Mouse (Mus musculus): ENCODE measurements around the gene Nipsnap2.

DNA sequence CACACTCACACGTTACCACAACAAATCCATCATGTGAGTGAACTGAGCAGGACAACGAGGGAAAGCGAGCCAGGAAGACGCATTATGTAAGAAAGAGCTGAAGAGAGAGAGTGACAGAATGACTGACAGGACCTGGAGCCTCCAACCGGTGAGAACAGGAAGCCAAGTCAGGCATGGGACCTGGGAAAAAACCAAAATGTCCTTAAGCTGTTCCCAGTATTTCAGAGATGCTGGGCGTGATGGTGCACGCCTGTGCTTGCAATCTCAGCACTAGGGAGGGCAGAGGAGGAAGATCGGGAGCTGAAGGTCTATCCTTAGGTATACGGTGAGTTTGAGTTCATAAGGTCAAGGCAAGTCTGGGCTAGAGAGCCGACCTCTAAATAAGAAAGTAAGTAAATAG is 47.6 kb downstream of the Nipsnap2 start:
- TF ChIP-seq CTCF (IDR thresholded peaks at IDR 0.05; ENCODE audit: extremely low read depth, insufficient read depth, insufficient read length, insufficient replicate concordance) (no peak), POLR2A (IDR thresholded peaks at IDR 0.05; ENCODE audit: low read depth, low read length) (no peak)
